Mouse (Mus musculus) layer of hippocampus, adult 9-10 months (tissue): ENCODE results near the gene Ass1.
"Not testable (repeated sequence)": the region's sequence is repeated elsewhere in the genome, so short reads cannot be mapped to it uniquely, and the experiment has no call there.

Source experiments
- DNase-seq: peaks from one replicate; pipeline ENCODE4 v3.0.0; 2022; ENCODE audit warnings: low spot score

The Ass1 gene

DNA sequence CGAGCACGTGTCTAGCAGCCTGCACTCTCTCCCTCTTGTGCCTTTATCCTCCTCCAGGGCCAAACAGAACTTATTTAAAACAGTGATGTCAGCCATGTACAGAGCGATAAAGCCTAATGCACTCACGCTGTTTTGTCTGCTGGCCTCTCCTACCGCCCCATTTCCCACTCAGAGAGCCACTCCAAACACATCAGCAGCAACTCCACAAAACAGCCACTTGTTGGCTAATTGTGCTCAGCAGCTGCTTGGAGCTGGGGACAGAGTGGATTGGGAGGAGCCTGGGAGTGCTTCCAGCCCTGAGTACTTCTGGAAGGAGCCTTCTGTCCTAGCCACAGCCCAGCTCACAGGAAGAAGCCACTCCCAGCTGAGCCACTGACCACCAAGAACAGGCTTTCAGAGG is 67.0 kb downstream of the Ass1 start:
- no peak for DNase-seq

DNA sequence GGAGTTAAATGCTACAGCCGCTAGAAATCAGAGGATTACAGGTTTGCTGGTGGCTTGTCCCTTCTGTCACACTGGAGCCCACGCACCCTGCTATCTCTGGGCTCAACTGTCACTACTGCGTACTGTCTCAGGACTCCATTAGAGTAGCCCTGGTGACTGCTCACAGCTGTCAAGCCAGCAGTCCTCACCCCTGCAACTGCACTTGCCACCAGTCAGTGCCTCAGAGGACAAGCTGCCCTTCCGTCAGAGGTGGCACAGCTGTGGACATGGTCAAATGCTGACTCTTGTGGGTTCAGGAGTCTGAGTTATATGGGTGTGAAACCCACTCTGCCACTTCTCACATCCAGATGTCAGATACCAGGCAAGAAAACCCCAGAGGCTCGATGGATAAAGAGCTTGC is 68.7 kb downstream of the Ass1 start:
- DNase-seq = no peak

DNA sequence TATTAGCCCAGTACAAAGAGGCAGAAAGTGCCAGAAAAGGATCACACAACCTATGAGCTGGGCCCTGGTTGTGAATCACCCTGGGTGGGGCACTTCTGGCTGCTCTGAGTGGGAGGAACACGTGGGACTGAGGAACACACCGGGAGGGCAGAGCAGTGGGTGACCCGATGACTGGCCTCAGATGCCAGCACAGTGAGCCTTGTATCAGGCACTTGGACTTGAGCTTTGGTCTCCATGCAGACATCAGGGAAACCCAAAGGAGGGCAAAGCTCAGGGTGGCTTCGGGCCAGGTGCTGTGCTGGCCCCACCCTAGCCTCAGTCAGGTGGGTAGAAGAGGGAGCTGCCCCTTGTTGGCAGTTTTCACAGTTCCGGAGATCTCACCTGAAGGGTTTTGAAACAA is 71.6 kb downstream of the Ass1 start:
- no peak for DNase-seq

DNA sequence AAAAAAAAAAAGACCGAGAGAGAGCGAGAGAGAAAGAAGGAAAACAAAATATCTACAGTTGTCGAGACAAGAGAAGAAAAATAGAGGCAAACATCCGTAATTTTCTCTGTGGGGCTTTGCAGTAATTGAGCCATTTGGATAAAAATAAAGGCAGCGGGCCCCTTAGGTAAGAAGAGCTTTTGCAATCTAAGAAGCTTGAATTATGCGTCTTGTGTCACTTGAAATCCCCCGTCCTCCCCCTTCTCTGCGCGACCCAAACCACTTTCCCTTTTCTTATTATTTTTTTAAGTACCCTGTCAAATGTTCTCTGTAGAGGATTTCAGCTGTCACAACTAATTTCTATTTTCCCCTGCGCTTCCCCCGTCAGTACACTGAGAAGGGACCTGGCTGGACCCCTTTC is 77.7 kb downstream of the Ass1 start:
- DNase-seq = no peak

DNA sequence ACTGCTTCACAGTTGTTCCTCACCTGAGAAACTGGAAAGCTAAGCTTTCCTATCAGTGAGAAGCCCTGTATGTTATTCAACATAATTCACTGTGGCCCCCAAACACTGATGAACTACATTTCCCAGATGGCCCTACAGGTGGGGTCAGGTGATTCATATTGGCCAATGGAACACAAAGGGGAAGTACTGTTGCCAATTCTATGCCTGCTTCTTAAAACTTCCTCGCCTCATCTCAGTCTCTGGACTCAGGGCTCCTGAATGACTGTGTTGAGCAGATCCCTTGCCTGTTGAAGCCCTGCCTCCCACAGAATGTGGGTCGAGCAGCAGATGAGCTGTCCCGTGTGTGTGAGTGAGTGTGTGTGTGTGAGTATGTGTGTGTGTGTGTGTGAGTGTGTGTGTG is 80.5 kb downstream of the Ass1 start:
- DNase-seq = no peak

DNA sequence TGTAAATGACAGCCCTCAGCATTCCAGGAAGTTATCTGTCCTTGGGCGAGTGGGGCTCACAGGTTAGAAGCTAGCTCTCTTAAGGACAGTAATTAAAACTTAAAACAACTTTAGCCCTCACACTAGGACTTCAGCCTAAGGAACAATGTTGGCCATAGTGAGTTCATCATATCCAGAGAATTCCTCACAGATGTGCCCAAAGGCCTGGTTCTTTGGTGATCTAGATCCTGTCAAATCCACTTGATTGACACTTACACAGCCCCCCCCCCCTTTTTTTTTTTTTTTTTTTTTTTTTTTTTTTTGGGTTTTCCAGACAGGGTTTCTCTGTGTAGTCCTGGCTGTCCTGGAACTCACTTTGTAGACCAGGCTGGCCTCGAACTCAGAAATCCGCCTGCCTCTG is 81.3 kb downstream of the Ass1 start:
- not testable (repeated sequence) for DNase-seq

DNA sequence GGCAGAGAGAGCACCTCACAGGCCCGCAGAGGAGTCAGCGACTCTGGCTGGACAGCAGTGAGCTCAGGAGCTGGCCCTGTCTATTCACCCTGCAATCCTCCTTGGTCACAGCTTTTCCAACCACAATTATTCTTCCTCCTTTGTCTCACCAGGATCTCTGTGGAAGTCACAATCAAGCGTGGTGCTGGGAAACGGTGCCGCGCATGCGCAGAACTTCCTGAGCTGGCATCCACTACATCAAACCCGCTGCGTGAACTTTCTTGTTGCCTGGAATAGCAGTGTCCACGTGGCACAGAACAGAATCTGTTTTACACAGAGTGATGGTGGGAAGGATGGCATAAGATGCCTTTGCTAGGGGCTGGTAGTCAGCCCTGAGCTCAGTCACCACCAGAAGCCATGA is 82.0 kb downstream of the Ass1 start:
- DNase-seq = no peak

DNA sequence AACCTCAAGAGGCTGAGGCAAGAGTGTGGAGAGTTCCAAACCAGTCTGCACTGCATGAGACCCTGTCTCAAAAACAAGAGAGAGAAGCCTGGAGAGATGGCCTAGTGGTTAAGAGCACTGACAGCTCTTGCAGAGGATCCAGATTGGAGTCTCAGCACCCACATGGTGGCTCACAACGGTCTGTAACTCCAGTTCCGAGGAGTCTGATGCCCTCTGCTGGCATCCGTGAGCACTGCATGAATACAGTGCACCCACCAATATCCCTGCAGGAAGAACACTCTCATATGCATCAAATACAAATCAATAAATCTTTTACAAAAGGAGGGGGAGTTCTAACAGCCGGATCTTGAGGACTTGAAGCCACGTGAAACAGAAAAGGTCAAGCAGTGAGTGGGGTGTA is 84.6 kb downstream of the Ass1 start:
- no peak for DNase-seq
